Mouse (Mus musculus) spleen, embryonic (tissue): ENCODE data around the gene Grid2.

Source experiments
- CTCF ChIA-PET: fragments of 350-600 bp; sonication (Branson Sonifier 250); formaldehyde crosslinking; loops from one replicate; lab custom pipeline; 2022; lab: Charles Lee

Gene Grid2

DNA sequence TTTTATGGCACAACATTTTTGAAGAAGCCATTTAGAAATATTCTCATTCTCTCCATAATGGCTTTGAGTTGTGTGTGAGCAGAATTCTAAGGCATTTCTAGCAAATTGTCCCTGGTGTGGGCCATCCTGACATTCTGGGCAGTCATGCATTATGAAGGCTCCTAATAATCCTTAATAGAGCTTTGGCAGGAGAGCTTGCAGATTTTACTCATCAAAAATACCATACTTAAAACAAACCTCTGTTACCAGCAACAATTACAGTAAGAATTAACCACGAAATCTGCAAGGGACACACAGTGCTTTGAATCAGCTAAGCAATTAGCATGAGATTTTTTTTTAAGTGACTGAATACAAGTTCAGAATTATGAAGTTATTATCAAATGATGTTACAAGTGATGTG is 1053.0 kb downstream of the Grid2 start:
- CTCF ChIA-PET: no interaction called here

DNA sequence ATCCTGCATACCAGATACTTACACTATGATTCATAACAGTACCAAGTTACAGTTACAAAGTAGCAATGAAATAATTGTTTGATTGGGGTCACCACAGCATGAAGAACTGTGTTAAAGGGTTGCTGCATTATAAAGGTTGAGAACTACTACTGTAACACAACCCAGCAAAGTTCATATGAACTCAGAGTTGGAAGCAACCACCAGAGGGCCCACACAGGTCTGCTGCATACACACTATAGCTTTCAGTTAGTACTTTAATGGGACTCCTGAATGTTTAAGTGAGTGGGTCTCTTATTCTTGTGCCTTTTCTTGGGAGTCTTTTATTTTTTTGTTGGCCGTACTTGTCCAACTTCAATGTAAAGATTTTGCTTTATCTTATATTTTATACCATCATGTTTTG is 1057.5 kb downstream of the Grid2 start:
- CTCF ChIA-PET: no interaction called here

DNA sequence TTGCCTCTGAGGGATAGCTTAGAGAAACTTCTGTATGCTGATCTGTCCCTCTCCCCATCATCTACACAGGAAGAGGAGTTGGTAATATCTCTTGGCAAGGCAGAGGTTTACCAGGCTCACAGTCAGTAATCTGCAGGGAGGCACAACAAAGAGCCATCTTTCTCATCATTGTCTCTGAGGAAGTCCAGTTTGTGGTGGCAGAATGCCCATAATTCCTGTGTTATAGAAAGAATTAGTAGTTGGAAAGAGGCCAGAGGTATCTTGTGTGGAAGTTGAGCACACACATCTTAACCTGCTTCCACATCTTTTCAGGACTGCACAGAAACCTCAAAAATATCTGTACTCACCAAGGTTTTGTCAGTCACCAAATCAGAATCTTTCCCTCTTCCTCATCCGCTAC is 1071.3 kb downstream of the Grid2 start:
- CTCF ChIA-PET: no interaction called here

DNA sequence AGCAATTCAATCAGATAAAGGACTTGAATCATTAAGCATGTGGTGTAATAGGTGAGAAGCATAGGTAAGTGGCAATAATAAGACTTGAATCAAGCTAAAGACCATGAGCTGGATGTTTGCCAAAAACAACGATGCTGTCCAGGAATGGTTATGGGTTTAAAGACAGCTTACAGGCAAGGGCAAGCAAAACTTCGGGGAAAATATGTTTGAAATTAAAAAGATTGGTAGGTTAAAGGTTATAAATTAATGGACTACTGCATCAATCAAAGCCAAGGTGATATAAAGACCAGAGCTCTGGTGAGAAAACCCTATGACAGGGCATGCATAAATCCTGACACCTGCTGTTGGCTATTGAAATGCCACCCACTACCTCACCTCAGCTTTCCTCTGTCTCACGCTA is 1072.2 kb downstream of the Grid2 start:
- CTCF ChIA-PET: no interaction called here

DNA sequence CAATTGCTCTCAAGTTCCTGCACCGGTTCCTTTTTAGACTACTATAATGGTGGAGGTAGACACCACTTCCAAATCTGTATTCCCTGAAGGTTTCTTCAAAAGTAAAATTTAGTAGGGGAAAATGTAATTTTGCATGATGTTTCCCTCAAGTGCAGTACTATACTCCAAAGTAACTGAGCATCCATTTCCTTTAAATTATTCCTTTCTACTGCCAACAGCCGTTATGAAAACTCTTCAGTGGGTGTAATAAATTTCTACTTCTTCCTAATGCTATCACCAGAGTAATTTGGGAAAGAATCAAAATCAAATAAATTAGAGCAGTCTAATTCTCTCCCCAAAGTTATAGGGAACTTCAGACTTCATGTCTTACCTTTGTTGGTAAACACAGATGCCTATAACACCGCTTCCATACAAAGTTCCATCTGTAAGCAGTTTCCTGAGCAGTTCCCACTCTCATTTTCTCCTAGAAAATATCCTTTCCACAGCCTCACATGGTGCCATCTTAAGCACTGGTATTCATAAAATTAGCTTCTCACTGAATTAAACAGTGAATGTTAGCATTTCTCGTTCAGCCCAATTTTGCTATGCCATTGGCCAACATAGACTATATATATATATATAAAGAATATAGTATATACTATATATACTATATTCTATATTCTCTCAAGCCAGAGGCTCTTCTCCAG is 1142.9 kb downstream of the Grid2 start:
- CTCF ChIA-PET: no interaction called here

DNA sequence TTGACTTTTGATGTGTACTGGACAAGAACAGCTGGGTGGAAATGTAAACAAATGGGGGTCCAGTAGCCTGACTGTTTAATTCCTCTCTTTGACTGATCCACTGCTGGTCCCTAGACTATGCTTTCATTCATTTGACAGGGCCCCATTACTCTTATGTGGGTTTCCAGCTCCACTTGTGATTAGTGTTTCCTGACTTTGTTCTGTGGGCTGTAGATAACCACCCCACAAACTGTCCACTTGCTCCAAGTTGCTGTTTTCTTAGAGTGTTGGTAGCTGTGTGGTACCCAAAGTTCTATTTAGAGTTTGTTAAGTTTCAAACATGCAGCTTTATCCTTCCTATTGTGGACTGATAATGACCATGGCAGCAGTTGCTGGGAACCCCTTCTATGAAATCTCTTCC is 1172.0 kb downstream of the Grid2 start:
- CTCF ChIA-PET: no interaction called here

DNA sequence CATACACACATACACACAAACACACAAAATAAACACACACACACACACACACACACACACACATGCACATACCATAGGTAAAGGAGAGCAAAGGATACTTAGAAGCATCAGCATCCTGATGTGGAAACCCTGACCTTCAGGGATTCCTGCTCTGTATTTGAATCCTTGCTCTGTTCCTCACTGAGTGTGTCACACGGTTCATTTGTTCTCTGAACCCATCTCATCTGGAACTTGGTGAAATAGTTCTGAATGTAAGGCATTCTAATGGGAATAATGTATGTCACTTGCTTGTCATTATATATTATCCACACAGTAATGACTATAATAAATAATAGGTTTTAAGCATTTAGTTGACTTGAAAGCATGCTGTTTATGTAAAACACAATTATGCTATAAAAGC is 1173.2 kb downstream of the Grid2 start:
- CTCF ChIA-PET: no interaction called here

DNA sequence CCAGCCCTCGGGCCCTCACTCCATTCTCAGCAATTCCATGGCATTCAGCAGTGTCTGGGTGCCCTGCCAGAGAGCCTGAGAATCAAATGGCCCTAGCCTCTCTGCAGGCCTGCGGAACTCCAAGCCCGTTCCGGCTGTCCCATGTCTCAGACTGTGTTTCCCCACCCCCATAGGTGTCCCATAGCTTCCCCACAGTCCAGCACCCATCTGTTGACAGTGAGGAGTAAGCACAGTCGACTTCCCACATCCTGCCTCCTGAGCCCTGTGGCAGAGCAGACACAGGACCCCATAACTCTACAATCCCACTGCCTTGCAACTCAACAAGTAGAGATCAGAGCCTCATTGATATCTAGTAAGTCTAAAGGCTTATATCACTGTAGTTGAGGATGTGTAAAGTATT is 1192.5 kb downstream of the Grid2 start:
- CTCF ChIA-PET: no interaction called here

DNA sequence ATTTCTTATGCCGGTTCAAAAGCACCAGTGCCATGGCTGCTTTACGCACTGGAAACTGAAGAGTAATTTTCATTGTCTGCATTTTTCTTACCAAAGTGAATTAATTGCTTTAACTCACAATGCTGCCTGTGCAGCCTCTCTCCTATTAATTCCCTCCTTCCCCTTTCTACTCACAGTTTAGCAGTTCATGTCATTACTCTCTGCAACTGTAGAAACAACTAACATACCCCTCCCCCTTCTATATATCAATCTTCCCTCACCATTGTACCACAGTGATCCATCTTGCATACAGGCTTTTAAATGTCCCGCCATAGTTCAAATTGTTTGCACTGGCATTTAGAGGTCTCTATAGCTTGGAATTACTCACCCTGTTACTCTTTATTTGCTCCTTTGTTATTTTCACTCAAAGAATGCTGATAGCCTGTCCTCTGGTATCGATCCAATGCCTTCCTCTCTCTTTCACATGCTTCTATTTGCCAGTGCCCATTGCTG is 1193.2 kb downstream of the Grid2 start:
- CTCF ChIA-PET: no interaction called here

DNA sequence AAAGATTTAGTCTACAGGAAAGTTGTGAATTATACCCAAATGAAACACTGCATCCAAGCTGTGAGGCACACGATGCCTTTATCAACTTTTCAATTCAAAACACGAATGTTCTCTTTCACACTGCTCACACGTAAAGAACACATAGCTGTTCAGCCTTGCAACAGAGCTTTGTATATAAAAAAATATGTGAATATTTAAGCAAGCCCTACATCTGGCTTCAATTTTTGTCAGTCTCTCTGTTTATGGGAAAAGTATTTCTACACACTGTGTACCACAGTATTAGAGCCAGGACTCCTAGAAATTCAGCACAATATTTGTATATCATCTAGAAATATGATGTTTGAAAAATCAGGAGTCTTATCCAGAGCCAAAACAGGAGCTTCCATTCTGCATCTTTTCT is 1195.1 kb downstream of the Grid2 start:
- CTCF ChIA-PET: no interaction called here

DNA sequence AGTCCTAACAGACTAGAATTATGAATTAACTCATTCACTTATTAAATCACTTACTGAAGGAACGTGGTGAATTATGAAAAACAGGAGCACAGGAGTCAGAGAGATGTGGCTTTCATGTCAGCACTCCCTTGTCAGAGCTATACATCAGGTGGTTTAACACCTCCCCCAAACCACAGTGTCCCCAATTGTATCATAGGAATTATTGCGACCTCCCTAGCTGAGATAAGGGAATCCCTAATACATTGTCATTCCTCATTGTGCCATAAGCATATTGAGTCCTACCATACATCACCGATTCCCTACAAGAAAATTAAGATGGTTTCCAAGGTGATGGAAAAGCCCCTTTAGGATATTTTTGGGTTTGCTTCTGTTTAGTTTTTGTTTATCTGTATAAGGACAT is 1224.2 kb downstream of the Grid2 start:
- CTCF ChIA-PET: no interaction called here

DNA sequence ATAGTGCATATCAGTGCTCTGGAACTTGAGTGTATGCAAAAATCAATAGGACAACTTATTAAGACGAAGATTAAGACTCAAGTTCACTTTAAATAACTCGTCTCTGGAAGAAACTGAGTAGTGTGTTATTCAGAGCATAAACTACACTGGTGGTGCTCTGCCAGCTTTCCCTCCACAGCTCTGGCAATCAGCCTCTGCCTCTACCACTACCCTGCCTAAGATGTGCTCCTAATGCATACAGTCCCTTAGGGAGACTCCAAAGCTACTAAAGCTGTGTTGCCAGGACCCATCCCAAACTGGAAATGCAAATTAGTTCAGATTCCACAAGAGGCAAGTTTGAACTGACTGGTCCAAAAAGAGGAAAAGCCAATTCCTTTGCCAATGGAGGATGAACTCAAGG is 1224.9 kb downstream of the Grid2 start:
- CTCF ChIA-PET: no interaction called here

DNA sequence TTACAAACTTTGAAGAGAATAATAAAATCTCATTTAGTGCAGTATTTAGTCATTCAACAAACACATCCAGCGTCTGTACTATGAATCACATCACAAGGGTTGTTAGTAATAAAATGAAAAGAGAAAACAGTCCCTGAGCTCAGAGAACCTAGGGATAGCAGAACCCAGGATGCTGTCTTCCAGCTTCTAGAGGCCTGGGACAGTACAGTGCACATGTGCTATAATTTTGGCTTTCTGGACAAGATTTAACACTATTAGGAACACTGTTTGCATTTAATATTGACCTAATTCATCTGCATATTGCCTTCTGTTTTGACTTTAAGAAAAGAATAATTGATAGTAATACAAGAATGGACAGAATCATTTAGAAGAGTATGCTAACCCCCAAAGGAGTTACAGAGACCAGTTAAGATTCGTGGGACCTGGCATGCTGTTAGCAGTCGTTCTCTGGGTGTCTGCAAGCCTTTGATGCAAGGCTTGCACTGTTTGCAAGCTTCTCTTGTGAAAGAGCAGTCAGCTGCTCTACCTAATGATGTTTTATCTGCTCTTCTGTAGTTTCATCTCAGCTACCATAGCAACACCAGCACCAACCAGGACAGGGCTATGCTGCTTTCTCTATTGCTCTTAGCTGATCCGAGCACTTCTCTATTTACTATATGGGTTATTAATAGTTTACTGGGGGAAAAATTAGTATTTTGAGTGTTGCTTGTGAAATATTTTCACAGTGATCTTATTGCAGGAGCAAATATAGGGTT is 1234.8 kb downstream of the Grid2 start:
- CTCF ChIA-PET: no interaction called here

DNA sequence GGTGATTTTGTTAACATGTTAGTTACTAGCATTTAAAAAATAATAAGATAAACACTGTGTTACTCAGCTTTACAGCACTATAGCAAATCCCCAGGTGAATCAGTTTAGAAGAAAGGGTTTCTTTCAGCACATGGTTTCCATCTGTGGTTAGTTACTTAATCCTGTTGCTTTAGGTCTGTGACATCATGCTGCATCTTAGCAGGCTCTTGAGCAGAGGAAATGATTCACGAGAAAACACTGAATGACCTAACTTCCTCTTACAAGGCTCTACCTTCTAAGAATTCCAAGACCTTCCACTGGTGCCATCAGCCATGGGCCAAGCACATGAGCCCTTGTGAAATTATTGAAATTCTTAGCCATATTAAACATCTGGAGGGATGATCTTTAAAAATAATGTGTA is 1248.7 kb downstream of the Grid2 start:
- CTCF ChIA-PET: no interaction called here

DNA sequence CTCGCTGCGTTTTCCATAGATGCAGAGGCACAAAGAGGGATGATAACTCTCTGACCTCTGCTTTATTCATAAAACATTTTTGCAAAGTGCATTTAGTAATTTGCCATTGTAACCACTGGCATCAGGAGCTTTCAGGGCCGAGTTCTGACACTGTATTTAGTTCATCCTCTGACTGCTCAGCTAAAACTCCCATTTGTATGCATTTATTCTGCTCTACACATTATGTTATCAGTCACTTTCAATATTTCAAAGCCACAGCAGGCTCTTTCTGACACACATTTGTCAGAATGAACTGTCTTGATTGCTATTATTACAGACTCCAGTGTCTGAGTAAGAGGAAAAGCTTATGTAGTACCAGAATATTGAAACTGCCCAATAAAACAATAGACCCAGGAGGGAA is 1286.5 kb downstream of the Grid2 start:
- CTCF ChIA-PET: no interaction called here

DNA sequence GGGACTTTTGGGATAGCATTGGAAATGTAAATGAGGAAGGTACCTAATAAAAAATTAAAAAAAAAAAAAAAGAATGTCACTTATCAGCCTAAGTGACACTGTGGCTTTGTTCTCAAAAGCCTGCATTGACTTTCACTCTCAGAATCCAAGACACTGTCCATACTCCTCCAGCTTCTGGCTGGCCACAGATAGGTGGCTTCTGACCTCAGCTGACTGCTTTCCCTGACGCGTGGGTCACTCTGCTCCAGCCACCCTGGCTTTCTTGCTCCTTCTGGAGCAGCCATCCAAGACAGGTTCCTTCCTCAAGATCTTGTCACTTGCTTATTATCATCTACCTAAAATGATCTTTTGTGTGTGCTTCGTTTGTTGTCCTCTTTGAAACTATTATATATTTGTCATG is 1298.0 kb downstream of the Grid2 start:
- CTCF ChIA-PET: interaction anchor here (0.7 kb wide), 1 partner anchor 1927 kb away, joined by 3 read pairs; no protein-coding TSS in a partner anchor

DNA sequence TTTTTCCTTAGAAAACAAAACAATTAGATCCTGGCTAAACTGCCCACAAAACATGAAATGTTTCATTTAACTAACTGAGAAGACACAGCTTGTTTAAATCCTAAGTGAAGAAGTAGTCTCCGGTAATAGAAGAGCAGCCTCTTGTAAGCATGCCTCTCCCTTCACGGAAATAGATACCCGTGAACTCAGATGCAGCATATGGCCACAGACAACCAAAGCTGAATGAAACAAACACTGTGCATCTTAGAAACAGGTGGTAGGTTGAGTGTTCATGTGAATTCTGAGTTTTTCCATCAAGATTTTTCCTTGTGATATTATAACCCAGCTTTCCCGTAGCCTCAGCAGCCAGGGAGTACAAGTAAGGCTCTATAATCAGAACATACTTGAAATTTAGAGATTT is 1299.5 kb downstream of the Grid2 start:
- CTCF ChIA-PET: no interaction called here

DNA sequence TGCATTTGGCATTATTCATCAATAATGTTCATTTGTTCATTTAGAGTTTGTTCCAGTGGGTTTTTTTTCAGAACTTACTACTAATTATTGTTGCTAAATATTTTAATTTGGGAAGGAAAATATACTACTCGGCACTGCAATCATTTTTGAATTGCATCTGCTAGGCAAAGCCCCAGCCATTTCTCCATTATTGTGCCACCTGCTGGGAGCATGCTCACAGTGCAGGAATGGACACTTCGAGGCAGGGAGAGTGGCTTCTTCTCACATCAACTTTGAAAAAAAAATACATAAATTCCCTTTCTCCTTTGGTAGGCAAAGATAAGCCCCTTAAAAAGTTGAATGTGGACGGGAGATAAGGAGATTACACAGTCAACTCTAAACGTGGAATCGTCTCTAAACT is 1312.9 kb downstream of the Grid2 start:
- CTCF ChIA-PET: interaction anchor here (0.9 kb wide), 1 partner anchor 816 kb away, joined by 4 read pairs; no protein-coding TSS in a partner anchor

DNA sequence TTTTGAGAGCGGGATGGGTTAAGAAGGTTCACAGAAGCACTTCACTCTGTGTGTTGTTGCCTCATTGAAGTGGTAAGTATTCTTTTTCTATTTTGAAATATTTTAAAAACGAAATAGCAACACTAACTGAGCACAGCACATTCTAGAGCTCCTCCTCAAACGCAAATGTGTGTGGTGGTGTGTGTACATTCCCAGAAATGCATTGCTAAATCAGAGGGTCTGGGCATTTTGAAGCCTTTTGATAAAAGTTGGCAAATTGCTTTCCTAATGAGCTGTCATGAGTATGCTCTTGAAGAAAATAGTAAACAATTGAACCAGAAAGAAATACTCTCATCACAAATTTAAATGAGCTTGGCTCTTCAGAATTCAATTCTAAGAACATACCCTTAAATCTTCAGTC is 1325.7 kb downstream of the Grid2 start:
- CTCF ChIA-PET: no interaction called here

DNA sequence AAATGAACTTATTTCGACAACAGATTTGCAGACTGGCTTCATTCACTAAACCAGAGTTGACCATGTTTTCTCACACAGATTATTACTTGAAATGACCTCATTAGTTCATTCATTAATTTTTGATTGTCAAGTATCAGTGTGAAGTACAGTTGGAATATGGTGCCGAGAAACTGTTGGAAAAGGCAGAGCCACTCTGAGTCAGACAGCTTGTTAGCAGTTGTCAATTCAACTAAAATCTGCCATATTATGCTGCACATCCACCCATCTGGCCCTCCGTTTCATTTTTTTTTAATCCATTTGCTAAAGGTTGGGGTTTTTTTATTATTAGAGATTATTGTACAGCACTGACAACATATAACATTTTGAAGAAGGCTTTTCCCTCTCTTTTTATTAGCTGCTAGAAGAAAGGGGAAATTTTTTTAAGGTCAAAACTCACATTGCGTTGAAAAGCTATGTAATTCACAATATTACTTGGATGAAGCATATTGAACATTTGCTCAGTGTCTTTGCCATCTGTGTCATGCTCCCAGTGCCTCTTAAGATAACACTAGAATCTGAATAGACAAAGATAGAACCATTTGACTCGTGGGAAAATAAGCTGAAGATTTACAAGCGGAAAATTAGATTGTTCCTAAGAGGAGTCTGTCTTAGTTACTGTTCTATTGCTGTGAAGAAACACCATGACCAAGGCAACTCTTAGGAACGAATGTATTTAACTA is 1333.0 kb downstream of the Grid2 start:
- CTCF ChIA-PET: no interaction called here

DNA sequence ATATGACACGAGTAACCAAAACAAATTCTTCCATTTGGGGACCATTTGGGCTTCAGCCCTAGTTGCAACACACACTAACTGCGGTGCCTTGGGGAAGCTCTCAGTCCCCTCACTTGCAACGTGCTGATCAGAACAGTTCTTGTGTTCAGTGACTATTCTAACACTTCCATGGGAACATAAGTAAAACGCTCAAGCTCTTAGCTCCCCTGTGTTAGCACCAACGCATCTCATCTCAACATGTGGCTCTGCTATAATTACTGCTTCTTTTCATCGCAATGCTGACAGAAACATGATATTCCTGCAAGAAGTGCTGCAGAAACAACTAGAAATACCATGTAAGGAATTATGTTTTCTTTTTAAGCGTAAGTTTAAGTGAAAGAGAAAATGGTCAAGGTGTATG is 1340.6 kb downstream of the Grid2 start:
- CTCF ChIA-PET: no interaction called here

DNA sequence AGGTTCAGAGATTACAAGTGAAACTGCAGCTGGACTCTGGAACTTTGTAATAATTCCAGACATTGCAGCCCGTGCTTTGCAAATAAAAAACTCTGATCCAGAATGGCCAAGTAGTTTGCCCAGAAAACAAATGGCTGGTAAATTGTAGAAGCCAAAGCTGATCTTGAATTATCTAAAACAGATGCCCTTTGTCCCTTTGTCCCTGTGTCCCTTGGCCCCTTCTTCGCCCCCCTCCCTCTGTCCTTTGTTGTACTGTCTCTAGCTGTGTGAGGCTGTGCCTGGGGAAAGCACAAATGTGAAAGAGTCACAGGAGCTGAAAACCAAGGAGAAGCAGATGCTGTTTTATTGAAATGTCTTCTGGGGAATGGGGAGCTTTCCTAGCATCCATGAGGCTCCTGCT is 1341.2 kb downstream of the Grid2 start:
- CTCF ChIA-PET: no interaction called here

DNA sequence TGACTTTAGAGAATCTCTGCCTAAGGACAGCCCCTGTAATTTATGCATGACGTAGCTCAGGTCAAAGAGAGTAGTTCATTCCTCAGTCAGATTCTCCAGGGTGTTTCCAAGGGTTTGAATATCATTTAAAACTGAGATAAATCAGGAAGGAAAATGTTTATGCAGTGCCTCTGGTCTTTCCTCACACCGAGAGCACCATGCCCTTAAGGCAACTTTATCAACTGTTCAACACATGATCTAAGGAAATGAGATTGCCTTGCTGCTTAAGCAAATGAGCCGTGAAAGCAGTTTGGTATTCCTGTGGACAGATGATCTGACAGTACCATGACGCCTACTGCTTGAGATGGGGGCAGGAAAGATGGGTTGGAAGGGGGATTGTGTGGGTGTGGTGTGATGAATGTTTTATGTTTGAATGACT is 1342.5 kb downstream of the Grid2 start:
- CTCF ChIA-PET: no interaction called here
